24 mouse cellular contexts compared by ENCODE assay signal in the genomic region with DNA sequence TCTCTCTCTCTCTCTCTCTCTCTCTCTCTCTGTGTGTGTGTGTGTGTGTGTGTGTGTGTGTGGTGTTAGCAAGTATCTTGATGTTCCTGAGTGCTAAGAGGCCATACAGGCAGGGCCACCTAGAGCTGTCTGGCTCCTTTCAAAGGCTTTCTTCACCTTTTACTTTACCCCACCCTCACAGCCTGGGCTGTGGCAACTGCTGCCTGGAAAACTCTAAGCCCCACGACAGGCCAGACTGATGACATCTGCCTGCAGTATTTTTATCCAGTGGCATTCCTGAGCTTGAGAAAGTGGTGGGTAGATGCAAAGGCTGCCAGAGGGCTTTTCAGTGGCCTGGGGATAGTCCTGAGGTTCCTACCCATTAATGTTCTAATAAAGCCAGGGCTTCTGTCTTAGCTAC. TPM values are rescaled to one million over a fixed set of nuclear protein-coding genes. Genes with fewer than 3 reads are reported as not detected.
A peak's percentile ranks its signal among the peaks of the same experiment; 100 is the strongest.
DNase-seq lines count a peak whose midpoint lies in the region; ATAC-seq lines count a peak whose summit lies in the region.
"Had no signal": no experiment of that assay in that cellular context is flagged by ENCODE, and none has a peak within 500 bp of the region (broad histone marks: within the 10 kb centered on the region; RNA-seq: fewer than 3 reads in every experiment).

No protein-coding gene starts in this region.

- 20% methylated on average over 1 of the region's 1 CpGs for WGBS in heart, embryonic 12.5 days
- WGBS in heart, embryonic 16.5 days: 19% methylated on average over 1 of the region's 1 CpGs

- peak; percentile 63 for ATAC-seq in heart, embryonic 12.5 days (ENCODE audit: insufficient number of reproducible peaks, low FRiP score)
- ATAC-seq in heart, embryonic 16.5 days (replicated peaks; ENCODE audit: extremely low read depth, insufficient read depth, low FRiP score): peak; percentile 88
- ATAC-seq: CD4-positive, CD25-positive, alpha-beta regulatory T cell, adult 4 months; forebrain, embryonic 15.5 days; inflammation-experienced regulatory T-cells, adult 6 months; intestine, postnatal 0 days had no signal

- peak overlapping the region; percentile 95 for H3K27ac ChIP-seq in heart, embryonic 12.5 days (ENCODE audit: poor library complexity, severe bottlenecking)
- peak overlapping the region; percentile 96 for H3K27ac ChIP-seq in heart, embryonic 16.5 days (ENCODE audit: low read length)
- H3K27ac ChIP-seq: embryonic facial prominence, embryonic 12.5 days; forebrain, embryonic 15.5 days; hindbrain, embryonic 15.5 days had no signal

- H3K9ac ChIP-seq in heart, embryonic 12.5 days: no peak overlapping the region
- H3K9ac ChIP-seq in heart, embryonic 16.5 days (ENCODE audit: low read length): peak overlapping the region; percentile 62
- H3K9ac ChIP-seq: embryonic facial prominence, embryonic 12.5 days; forebrain, embryonic 15.5 days; hindbrain, embryonic 15.5 days had no signal

- peaks cover 11% of the 10 kb centered on the region for H3K27me3 ChIP-seq in heart, embryonic 12.5 days (replicated peaks)
- peaks cover under 1% of the 10 kb centered on the region for H3K27me3 ChIP-seq in heart, embryonic 16.5 days (ENCODE audit: control insufficient read depth, insufficient read depth, low read length)

- DNase-seq in heart, adult 11 months: peak; percentile 93
- no peak for DNase-seq in heart, adult 8-10 months (ENCODE audit: low spot score)
- peak; percentile 64 for DNase-seq in heart, postnatal 4 days
- no peak for DNase-seq in kidney, adult 11 months
- DNase-seq in frontal cortex, adult 2 months (ENCODE audit: extremely low spot score in 1 of 2, low spot score in 1 of 2): no peak
- DNase-seq: adrenal gland, postnatal 10 days; B cell, adult 2 months; cerebellum, adult 11 months; cerebellum, adult 8-10 months; cerebellum, postnatal 25 days; gastrocnemius, postnatal 14 days; kidney, adult 9 months had no signal

- H3K4me2 ChIP-seq in heart, embryonic 12.5 days: peak overlapping the region; percentile 20
- peak overlapping the region; percentile 49 for H3K4me2 ChIP-seq in heart, embryonic 16.5 days (ENCODE audit: low read depth, low read length)
- H3K4me2 ChIP-seq: embryonic facial prominence, embryonic 12.5 days; forebrain, embryonic 15.5 days; hindbrain, embryonic 15.5 days had no signal

- H3K9me3 ChIP-seq in heart, embryonic 12.5 days (replicated peaks): no peaks in the 10 kb centered on the region
- H3K9me3 ChIP-seq in heart, embryonic 16.5 days (replicated peaks; ENCODE audit: control insufficient read depth, low read length): peaks cover 3% of the 10 kb centered on the region; the same call in 1 of the 2 replicates
- H3K9me3 ChIP-seq: forebrain, embryonic 15.5 days; G1E; hindbrain, embryonic 15.5 days had no signal

- no peak overlapping the region for H3K4me3 ChIP-seq in heart, embryonic 12.5 days
- H3K4me3 ChIP-seq in heart, embryonic 16.5 days (ENCODE audit: low read length): no peak overlapping the region
- H3K4me3 ChIP-seq: embryonic facial prominence, embryonic 12.5 days; forebrain, embryonic 15.5 days; hindbrain, embryonic 15.5 days had no signal

- H3K36me3 ChIP-seq in heart, embryonic 12.5 days: no peaks in the 10 kb centered on the region
- 0 out of 2 replicates have a peak, but pooled peaks cover 3% of the 10 kb centered on the region for H3K36me3 ChIP-seq in heart, embryonic 16.5 days (ENCODE audit: control insufficient read depth, insufficient read depth)
- H3K36me3 ChIP-seq: embryonic facial prominence, embryonic 12.5 days; forebrain, embryonic 15.5 days; G1E; hindbrain, embryonic 15.5 days had no signal

- H3K4me1 ChIP-seq in heart, embryonic 12.5 days (replicated peaks): peaks cover 60% of the 10 kb centered on the region
- H3K4me1 ChIP-seq in heart, embryonic 16.5 days (ENCODE audit: control insufficient read depth, insufficient read depth, low read length): peaks cover 37% of the 10 kb centered on the region

RNA-seq across cellular contexts. Expression of a gene that starts 6.2 kb away (rescaled TPM):
- 10 to 100 TPM; 30.9 to 36.9 (median 32.8) TPM for total RNA-seq in heart, adult 8-10 months (2022)
- polyA plus RNA-seq in heart, embryonic 12.5 days (2016; fragmentation: Nextera tagmentation; extraction: Ambion mirVana): 12.9 and 15.8 TPM in 2 replicates
- polyA plus RNA-seq in heart, embryonic 16.5 days (2015; fragmentation: Nextera tagmentation; extraction: Ambion mirVana): 34.6 and 34.9 TPM in 2 replicates
- total RNA-seq in heart, postnatal 4 days (2021): 10 to 100 TPM; 51.7 to 55.3 TPM
- 0.74 and 1.4 TPM in 2 replicates for polyA plus RNA-seq in frontal cortex, adult 2 months (2012; rRNA removed)
- total RNA-seq: G1E; granulocyte monocyte progenitor cell, adult 5-6 weeks had no signal
- polyA plus RNA-seq: CD4-positive, CD25-positive, alpha-beta regulatory T cell, adult 4 months; G1E had no signal

RNA-seq across cellular contexts. Expression of a gene that starts 18.0 kb away (rescaled TPM):
- under 1 TPM in 1 of 4 experiments, not detected in 3; 0.28 TPM for total RNA-seq in heart, adult 8-10 months (2022)
- polyA plus RNA-seq in heart, embryonic 12.5 days (2016; fragmentation: Nextera tagmentation; extraction: Ambion mirVana): 3.8 and 4.3 TPM in 2 replicates
- 3.1 and 3.7 TPM in 2 replicates for polyA plus RNA-seq in heart, embryonic 16.5 days (2015; fragmentation: Nextera tagmentation; extraction: Ambion mirVana)
- under 1 TPM; 0.74 to 0.93 TPM for total RNA-seq in heart, postnatal 4 days (2021)
- 0.04 and 0.13 TPM in 2 replicates for polyA plus RNA-seq in frontal cortex, adult 2 months (2012; rRNA removed)
- total RNA-seq: gastrocnemius, adult 18-20 months; granulocyte monocyte progenitor cell, adult 5-6 weeks had no signal
- polyA plus RNA-seq: CD4-positive, CD25-positive, alpha-beta regulatory T cell, adult 4 months; cortical plate, adult 2 months; G1E had no signal

RNA-seq across cellular contexts. Expression of a gene that starts 43.3 kb away (rescaled TPM):
- 10 to 100 TPM; 13.6 to 15.2 (median 14.3) TPM for total RNA-seq in heart, adult 8-10 months (2022)
- polyA plus RNA-seq in heart, embryonic 12.5 days (2016; fragmentation: Nextera tagmentation; extraction: Ambion mirVana): 57.1 and 61.7 TPM in 2 replicates
- 59.2 and 61.5 TPM in 2 replicates for polyA plus RNA-seq in heart, embryonic 16.5 days (2015; fragmentation: Nextera tagmentation; extraction: Ambion mirVana)
- 10 to 100 TPM; 32.6 to 33.9 TPM for total RNA-seq in heart, postnatal 4 days (2021)
- polyA plus RNA-seq in frontal cortex, adult 2 months (2012; rRNA removed): 68.2 and 74.2 TPM in 2 replicates

RNA-seq across cellular contexts. Expression of a gene that starts 59.9 kb away (rescaled TPM):
- 100 to 1,000 TPM; 397 to 430 (median 418) TPM for total RNA-seq in heart, adult 8-10 months (2022)
- polyA plus RNA-seq in heart, embryonic 12.5 days (2016; fragmentation: Nextera tagmentation; extraction: Ambion mirVana): 701 and 712 TPM in 2 replicates
- polyA plus RNA-seq in heart, embryonic 16.5 days (2015; fragmentation: Nextera tagmentation; extraction: Ambion mirVana): 878 and 900 TPM in 2 replicates
- 100 to 1,000 TPM; 600 to 620 TPM for total RNA-seq in heart, postnatal 4 days (2021)
- 516 and 607 TPM in 2 replicates for polyA plus RNA-seq in frontal cortex, adult 2 months (2012; rRNA removed)

Comparison
In these comparisons a context has a peak if more than half of its experiments do, and no peak if none do; other contexts are left out.
1. DNase-seq: peak in heart, adult 11 months (single experiment) and heart, postnatal 4 days (single experiment); none in heart, adult 8-10 months (single experiment), kidney, adult 11 months (single experiment) and frontal cortex, adult 2 months (0 of 2).